Mouse (Mus musculus) embryonic fibroblast, embryonic 13.5 days (primary cell): ENCODE results near the gene Acot3. TPM values are rescaled to one million over a fixed set of nuclear protein-coding genes. Genes with fewer than 3 reads are reported as not detected.
A peak's percentile ranks its signal among the peaks of the same experiment; 100 is the strongest.
"Not testable (repeated sequence)": the region's sequence is repeated elsewhere in the genome, so short reads cannot be mapped to it uniquely, and the experiment has no call there.

Source experiments
- H3K27ac ChIP-seq: 2 replicates; pipeline ENCODE4 v1.5.1; 2012; ENCODE audit warnings: low read length, control low read depth, inconsistent platforms; ENCODE audit not compliant: insufficient read depth
- H3K4me1 ChIP-seq: 2 replicates; pipeline ENCODE4 v1.6.1; 2011; ENCODE audit warnings: low read length; ENCODE audit not compliant: control insufficient read depth, insufficient read depth
- H3K4me3 ChIP-seq: 2 replicates; pipeline ENCODE4 v1.5.1; 2011; ENCODE audit warnings: mild to moderate bottlenecking, control low read depth, low read length; ENCODE audit not compliant: insufficient read depth
- CTCF ChIP-seq: IDR thresholded peaks from 2 replicates; pipeline ENCODE4 v1.5.1; 2011; ENCODE audit warnings: mild to moderate bottlenecking, control low read depth, low read length, moderate library complexity, borderline replicate concordance; ENCODE audit not compliant: insufficient read depth
- POLR2A ChIP-seq: IDR thresholded peaks from 2 replicates; pipeline ENCODE4 v1.6.1; 2011; ENCODE audit warnings: low read depth, mild to moderate bottlenecking, control low read depth, low read length, moderate library complexity
- polyA plus RNA-seq: library from polyadenylated mRNA; stranded (reverse); fragments of >200 nt; gene quantifications from 2 replicates; pipeline ENCODE4 v1.2.4, GENCODE M21; 2011; ENCODE audit warnings: low read depth; ENCODE audit not compliant: missing spikeins, insufficient read length

Gene Acot3
- polyA plus RNA-seq, 1 experiment, result not detected

DNA sequence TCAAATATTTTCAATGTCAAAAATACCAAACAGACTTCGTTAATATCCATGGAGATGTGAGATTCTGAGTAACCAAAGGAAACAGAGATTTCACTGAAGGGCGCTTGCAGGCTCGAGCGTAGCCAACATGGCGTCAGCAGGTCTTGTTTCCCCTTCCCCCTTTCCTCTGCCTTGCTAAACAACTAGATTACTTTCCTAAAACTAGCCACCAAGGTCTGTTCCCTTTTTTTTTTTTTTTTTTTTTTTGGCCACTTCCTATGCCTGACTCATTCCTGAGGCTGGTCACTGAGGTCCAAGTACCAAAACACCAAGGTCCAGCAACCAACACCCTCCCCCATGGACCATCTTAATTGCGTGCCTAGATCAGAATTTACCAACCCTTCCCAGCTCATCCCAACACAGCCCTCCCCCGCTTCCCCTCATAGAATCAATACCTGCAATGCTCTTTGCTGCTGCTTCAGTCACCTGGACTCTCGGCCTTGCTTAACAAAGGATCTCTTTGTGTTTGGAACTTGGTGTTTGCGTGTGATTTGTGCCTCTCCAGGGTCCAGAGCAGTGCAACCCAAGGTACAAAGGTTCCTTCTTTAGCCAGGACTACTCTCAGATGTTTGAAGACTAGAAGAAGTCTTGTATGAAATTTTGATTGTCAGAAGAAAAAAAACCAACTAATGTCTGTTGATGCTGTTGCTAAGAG lies 28.7 kb upstream of the Acot3 start:
- TF ChIP-seq POLR2A (no peak), CTCF (no peak)
- Histone ChIP-seq H3K4me3 (no peak overlapping the region), H3K4me1 (no peaks in the 10 kb centered on the region), H3K27ac (no peak overlapping the region)

DNA sequence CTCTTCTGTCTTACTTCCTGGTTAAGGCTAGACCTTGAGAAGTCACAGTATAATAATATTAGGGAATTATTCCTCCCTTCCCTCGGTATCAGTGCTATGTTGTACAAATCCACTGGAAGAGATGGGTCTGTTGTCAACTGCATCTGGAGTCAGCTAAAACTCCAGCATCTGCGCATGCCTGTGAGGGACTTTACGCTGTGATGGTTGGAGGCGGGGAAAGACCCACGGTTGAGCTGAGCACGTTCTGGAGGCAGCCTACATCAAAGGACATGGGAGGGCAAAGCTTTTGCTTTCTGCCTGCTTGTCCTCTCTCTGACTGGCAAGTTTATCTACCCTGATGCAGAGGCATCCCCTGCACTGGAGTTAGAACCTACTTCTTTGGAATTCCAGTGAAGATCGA lies 26.1 kb upstream of the Acot3 start:
- Histone ChIP-seq H3K27ac (no peak overlapping the region), H3K4me1 (no peaks in the 10 kb centered on the region), H3K4me3 (no peak overlapping the region)
- TF ChIP-seq CTCF, result no peak
- no peak for TF ChIP-seq POLR2A

DNA sequence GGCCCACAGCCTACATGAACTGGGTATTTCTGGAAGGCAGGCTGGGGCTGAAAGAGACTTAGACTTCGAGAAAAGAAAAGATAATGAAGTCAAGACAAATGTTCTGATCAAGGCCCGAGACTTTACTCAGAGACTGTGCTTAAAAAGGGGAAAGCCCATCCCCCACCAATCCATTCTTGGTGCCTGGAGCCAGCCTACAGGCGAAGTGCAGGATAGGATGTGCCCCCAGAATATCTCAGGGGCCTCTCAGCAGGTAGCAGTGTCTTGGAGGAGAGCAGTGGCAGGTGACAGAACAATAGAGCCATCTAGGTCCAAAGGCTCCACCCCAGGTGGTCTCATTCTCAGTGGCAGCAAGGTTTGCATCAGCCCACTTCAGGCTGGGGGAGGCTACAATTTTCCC lies 23.6 kb upstream of the Acot3 start:
- H3K4me3 ChIP-seq, H3K27ac ChIP-seq, H3K4me1 ChIP-seq: not testable (repeated sequence)

DNA sequence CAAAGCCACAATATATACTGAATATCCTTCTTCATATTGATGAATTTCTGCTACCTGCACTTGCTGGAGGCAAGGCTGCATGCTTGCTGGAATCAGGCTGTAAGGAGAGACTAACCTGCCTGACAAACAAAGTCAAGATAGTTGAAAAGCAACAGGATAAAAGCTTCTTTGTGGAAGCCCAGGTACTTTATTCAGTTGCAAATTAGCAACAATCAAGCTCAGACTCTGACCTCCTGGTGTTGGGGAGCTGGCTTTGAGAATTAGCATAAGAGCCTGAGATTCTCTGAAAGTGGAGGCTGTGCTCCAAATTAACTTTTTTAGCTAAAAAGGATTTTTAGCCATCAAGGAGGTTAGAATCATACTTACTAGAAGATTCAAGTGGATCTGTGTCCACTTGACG lies 22.9 kb upstream of the Acot3 start:
- H3K27ac ChIP-seq, H3K4me3 ChIP-seq, H3K4me1 ChIP-seq: not testable (repeated sequence)

DNA sequence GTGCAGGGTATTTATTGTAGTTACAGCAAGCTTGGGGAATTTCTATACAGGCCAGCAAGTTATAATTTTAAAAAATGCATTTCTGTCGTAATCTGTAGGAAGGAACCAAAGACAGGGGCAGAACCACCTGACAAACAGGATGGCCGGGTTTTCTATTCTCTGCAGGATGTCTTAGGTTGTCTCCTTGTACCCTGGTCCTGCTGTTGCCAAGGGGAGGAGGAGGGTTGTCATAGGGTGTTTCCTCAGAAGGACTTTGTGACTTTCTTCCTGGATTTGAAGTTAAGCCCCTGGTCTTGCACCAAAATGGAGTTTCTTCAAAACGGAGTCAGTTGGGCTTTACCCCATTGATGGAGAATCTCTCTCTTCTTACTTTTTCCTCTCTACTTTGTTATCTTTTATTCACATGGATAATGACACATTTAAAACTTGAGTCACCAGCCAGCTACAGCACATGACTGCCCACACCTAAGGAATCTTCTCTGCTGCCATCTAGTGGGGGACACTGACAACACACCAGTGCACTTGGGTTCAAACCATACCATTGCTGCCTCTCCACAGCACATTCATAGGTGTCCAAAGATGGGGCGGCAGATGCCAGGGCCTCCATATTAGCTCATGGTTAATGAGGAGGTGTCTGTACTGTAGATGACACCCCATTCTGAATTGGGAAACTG lies 21.1 kb upstream of the Acot3 start:
- TF ChIP-seq CTCF, result peak; percentile 74; the same call in 1 of the 2 replicates
- TF ChIP-seq POLR2A, result no peak

DNA sequence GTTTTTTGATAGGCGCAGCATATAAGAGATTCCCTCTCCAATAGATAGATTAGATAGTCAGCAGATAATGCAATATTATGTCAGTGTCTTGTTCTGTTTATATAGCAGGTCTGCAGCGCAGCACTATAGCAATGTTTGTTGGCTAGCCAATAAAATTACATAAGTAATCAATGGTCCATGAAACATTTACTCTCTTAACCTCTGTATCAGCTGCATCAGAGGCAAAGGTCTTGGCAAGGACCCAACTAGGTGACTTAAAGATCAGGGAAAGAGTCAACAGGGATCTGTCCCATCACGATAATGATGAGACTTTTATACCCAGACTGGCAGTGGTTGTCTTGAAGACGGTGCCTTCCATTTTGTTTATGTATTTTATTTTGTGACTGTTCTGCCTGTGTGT lies 19.1 kb upstream of the Acot3 start:
- Histone ChIP-seq H3K4me1 (no peaks in the 10 kb centered on the region), H3K4me3 (no peak overlapping the region), H3K27ac (no peak overlapping the region)
- TF ChIP-seq CTCF, result no peak

More for the DNA sequence above, 21.1 kb upstream of the Acot3 start:
- H3K27ac ChIP-seq, result no peak overlapping the region
- no peak overlapping the region for H3K4me3 ChIP-seq
- no peaks in the 10 kb centered on the region for H3K4me1 ChIP-seq

DNA sequence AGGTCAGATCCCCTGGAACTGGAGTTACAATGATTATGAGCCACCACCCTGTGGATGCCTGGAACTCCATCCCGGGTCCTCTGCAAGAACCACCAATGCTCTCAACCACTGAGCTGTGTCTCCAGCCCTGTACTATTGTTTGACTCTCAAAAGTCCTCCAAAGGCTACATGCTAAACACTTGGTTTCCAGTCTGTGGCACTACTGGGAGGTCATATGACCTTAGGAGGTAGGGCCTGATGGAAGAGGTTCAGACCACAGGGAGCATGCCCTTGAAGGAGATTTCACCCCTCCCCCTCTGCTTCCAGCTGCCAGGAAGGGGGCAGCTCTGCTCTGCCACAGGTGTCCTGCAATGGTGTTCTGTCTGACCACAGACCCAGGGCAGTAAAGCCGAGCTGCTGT lies 18.6 kb upstream of the Acot3 start:
- H3K4me3 ChIP-seq, H3K27ac ChIP-seq, H3K4me1 ChIP-seq: not testable (repeated sequence)

DNA sequence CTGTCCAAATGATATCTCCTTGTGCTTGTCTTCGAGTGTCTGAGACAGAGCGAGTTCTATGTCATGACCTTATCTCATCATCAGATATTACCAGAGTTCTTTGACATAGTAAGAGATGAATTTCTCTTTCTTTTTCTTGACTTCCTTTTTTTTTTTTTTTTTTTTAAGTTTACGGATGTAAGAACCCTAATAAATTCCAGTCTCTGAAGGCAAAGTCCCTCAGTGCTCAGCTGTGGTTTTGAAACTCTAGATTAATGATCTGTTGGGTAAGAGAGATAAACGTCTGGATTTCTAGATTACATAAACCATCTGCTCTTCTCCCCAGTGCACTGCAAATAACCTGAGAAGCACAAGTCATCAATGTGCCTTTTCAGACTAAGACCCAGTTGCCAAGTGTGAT lies 17.8 kb upstream of the Acot3 start:
- TF ChIP-seq CTCF (no peak), POLR2A (no peak)
- Histone ChIP-seq H3K4me3 (no peak overlapping the region), H3K27ac (no peak overlapping the region), H3K4me1 (no peaks in the 10 kb centered on the region)

DNA sequence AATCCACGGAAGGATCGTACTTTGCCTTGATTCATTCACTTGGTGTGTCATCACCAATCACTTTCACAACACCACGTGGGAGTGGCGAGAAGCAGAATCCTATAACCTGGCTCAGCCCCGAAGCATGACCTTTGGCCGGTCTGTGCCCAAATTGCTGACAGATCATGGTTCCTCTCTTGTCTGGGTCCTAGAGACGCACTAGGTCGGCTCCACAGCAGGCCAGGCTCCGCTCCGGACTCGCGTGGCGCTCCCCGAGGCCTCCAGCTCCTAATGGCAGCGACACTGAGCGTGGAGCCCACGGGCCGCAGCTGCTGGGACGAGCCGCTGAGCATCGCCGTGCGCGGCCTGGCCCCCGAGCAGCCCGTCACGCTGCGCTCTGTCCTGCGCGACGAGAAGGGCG lies 13.7 kb upstream of the Acot3 start, which contains the start of gene Acot4:
TSS of gene Acot4 (plus strand) at position 139 of the 400 bp plus-strand sequence.
- H3K27ac ChIP-seq, H3K4me1 ChIP-seq: not testable (repeated sequence)
- peak within 1 kb of the TSS; percentile 12 for H3K4me3 ChIP-seq

DNA sequence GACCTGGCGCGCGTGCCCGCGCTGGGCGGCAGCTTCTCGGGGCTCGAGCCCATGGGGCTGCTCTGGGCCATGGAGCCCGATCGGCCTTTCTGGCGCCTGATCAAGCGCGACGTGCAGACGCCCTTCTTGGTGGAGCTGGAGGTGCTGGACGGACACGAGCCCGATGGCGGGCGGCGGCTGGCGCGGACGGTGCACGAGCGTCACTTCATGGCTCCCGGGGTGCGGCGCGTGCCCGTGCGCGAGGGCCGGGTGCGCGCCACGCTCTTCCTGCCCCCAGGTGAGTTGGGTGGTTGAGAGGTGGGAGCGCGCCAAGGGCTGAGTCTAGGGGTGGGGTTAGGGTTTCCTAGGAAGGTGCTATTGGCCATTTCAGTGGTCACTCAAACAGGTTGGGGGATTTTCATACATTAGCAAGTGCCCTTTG lies 13.2 kb upstream of the Acot3 start, which contains the start of gene Gm49366:
TSS of gene Gm49366 (plus strand) at position 245 of the 421 bp plus-strand sequence.
- H3K27ac ChIP-seq, H3K4me1 ChIP-seq: not testable (repeated sequence)
- H3K4me3 ChIP-seq, result peak within 1 kb of the TSS; percentile 12

DNA sequence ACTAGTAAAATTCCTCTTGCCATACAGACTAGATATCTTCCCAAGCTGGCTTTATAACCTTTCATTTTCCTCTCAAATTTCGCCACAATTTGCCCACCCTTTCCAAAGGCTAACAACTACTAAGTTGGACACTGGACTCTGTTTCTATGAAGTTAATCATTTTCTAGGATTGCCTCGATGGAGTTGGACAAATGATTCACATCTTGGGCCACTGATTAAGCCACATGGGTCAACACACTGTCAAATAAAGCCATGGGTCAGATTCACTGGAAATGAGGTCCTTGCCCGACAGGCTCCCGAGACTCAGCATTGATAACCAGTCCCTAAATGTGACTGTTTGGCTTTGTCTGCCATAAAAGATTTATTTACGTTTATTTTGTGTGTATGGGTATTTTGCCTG lies 9.7 kb upstream of the Acot3 start:
- no peaks in the 10 kb centered on the region for H3K4me1 ChIP-seq
- TF ChIP-seq CTCF (no peak), POLR2A (no peak)
- no peak overlapping the region for H3K4me3 ChIP-seq
- no peak overlapping the region for H3K27ac ChIP-seq
